18 mouse cellular contexts compared by ENCODE assay signal in the genomic region with DNA sequence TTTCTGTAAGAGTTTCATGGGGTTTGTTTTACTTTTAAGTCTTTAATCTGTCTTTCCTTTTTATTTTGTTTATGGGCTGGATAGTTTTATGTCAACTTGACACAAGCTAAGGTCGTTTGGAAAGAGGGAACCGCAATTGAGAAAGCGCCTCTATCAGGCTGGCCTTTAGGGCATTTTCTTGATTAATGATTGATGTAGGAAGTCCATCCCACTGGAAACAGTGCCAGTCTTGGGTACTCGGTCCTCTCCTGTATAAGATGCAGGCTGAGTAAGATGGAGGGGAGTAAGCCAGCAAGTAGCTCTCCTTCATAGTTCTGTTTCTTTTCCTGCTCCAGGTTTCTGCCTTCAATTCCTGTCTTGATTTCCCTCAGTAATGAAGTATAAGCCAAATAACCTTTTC.
DNase-seq lines count a peak whose midpoint lies in the region; ATAC-seq and TF ChIP-seq lines count a peak whose summit lies in the region.
"Had no signal": no experiment of that assay in that cellular context is flagged by ENCODE, and none has a peak within 500 bp of the region (broad histone marks: within the 10 kb centered on the region; RNA-seq: fewer than 3 reads in every experiment).

No protein-coding gene starts in this region.

- H3K79me2 ChIP-seq in liver, adult 2 months (ENCODE audit: control insufficient read depth, insufficient read depth, low read length) = no peaks in the 10 kb centered on the region

- no peaks in the 10 kb centered on the region for H3K9me3 ChIP-seq in kidney, embryonic 15.5 days (replicated peaks)
- H3K9me3 ChIP-seq in liver, embryonic 11.5 days (ENCODE audit: control insufficient read depth, low read length) = no peaks in the 10 kb centered on the region
- H3K9me3 ChIP-seq: embryonic facial prominence, embryonic 13.5 days; forebrain, embryonic 12.5 days; hindbrain, embryonic 15.5 days had no signal

- no peaks in the 10 kb centered on the region for H3K27me3 ChIP-seq in kidney, embryonic 15.5 days
- no peaks in the 10 kb centered on the region for H3K27me3 ChIP-seq in liver, adult 2 months (ENCODE audit: control insufficient read depth, insufficient read depth, low read length)
- no peaks in the 10 kb centered on the region for H3K27me3 ChIP-seq in liver, embryonic 11.5 days (replicated peaks; ENCODE audit: control insufficient read depth, insufficient read depth, low read length)
- H3K27me3 ChIP-seq: CH12.LX; embryonic facial prominence, embryonic 13.5 days; forebrain, embryonic 12.5 days; heart, embryonic 12.5 days; hindbrain, embryonic 15.5 days had no signal

- TF ChIP-seq POLR2A in liver, adult 2 months (IDR thresholded peaks at IDR 0.05; ENCODE audit: extremely low read depth, insufficient read depth, low read length) = no peak

- no peak for TF ChIP-seq CTCF in liver, adult 2 months (IDR thresholded peaks at IDR 0.05; ENCODE audit: low read depth, low read length)

- H3K36me3 ChIP-seq in kidney, embryonic 15.5 days = no peaks in the 10 kb centered on the region
- no peaks in the 10 kb centered on the region for H3K36me3 ChIP-seq in liver, adult 2 months (ENCODE audit: control insufficient read depth, insufficient read depth, low read length)
- H3K36me3 ChIP-seq in liver, embryonic 11.5 days (ENCODE audit: control insufficient read depth, insufficient read depth, low read length) = no peaks in the 10 kb centered on the region
- H3K36me3 ChIP-seq: embryonic facial prominence, embryonic 13.5 days; forebrain, embryonic 12.5 days; heart, embryonic 12.5 days; hindbrain, embryonic 15.5 days had no signal

- no peak for ATAC-seq in kidney, embryonic 15.5 days (replicated peaks; ENCODE audit: low FRiP score)
- ATAC-seq in liver, embryonic 11.5 days (replicated peaks; ENCODE audit: low FRiP score) = no peak
- ATAC-seq: forebrain, embryonic 16.5 days had no signal

- no peak overlapping the region for H3K4me2 ChIP-seq in kidney, embryonic 15.5 days
- no peak overlapping the region for H3K4me2 ChIP-seq in liver, embryonic 11.5 days
- H3K4me2 ChIP-seq: embryonic facial prominence, embryonic 13.5 days; forebrain, embryonic 12.5 days; heart, embryonic 12.5 days; hindbrain, embryonic 15.5 days had no signal

- H3K4me3 ChIP-seq in kidney, embryonic 15.5 days (replicated peaks) = no peak overlapping the region
- no peak overlapping the region for H3K4me3 ChIP-seq in liver, adult 2 months (ENCODE audit: insufficient read depth, low read depth, low read length)
- H3K4me3 ChIP-seq in liver, embryonic 11.5 days (ENCODE audit: low read depth, low read length) = no peak overlapping the region
- H3K4me3 ChIP-seq: embryonic facial prominence, embryonic 13.5 days; forebrain, embryonic 12.5 days; heart, embryonic 12.5 days; hindbrain, embryonic 15.5 days had no signal

- peaks cover 52% of the 10 kb centered on the region for H3K4me1 ChIP-seq in kidney, embryonic 15.5 days
- H3K4me1 ChIP-seq in liver, adult 2 months (ENCODE audit: control insufficient read depth, insufficient read depth, low read length) = peaks cover 4% of the 10 kb centered on the region
- H3K4me1 ChIP-seq in liver, embryonic 11.5 days (replicated peaks; ENCODE audit: control insufficient read depth, insufficient read depth, low read length) = peaks cover 6% of the 10 kb centered on the region

- peak; percentile 8 for DNase-seq in adrenal gland, postnatal 14 days
- no peak for DNase-seq in adrenal gland, postnatal 25 days
- peak; percentile 21 for DNase-seq in kidney, adult 18-20 months
- peak; percentile 89 for DNase-seq in liver, adult 2 months (ENCODE audit: extremely low read depth, low read depth, low spot score)
- no peak for DNase-seq in liver, embryonic 11.5 days (ENCODE audit: low spot score)
- DNase-seq in kidney, postnatal 36 days = peak; percentile 48 to 63
- no peak for DNase-seq in lung, postnatal 10 days
- DNase-seq: cerebellum, adult 18-20 months; cerebellum, adult 9-11 months; cerebellum, postnatal 36 days; gastrocnemius, postnatal 14 days had no signal

- no peak overlapping the region for H3K27ac ChIP-seq in kidney, embryonic 15.5 days
- H3K27ac ChIP-seq in liver, adult 2 months (replicated peaks; ENCODE audit: insufficient read depth, low read depth, low read length) = no peak overlapping the region
- no peak overlapping the region for H3K27ac ChIP-seq in liver, embryonic 11.5 days (ENCODE audit: low read depth, low read length)
- H3K27ac ChIP-seq: embryonic facial prominence, embryonic 13.5 days; forebrain, embryonic 12.5 days; hindbrain, embryonic 15.5 days had no signal

- WGBS in kidney, embryonic 15.5 days = 33% methylated on average over 4 of the region's 4 CpGs
- 19% methylated on average over 4 of the region's 4 CpGs for WGBS in liver, adult 2 months
- WGBS in liver, embryonic 11.5 days = 61% methylated on average over 4 of the region's 4 CpGs

- no peak overlapping the region for H3K9ac ChIP-seq in kidney, embryonic 15.5 days
- no peak overlapping the region for H3K9ac ChIP-seq in liver, adult 2 months (ENCODE audit: low read depth, low read length)
- no peak overlapping the region for H3K9ac ChIP-seq in liver, embryonic 11.5 days (ENCODE audit: low read depth, low read length)
- H3K9ac ChIP-seq: embryonic facial prominence, embryonic 13.5 days; forebrain, embryonic 12.5 days; heart, embryonic 12.5 days; hindbrain, embryonic 15.5 days had no signal

Comparison
In these comparisons a context has a peak if more than half of its experiments do, and no peak if none do; other contexts are left out.
1. DNase-seq: peak in adrenal gland, postnatal 14 days (single experiment), kidney, adult 18-20 months (single experiment), liver, adult 2 months (single experiment) and kidney, postnatal 36 days (2 of 2); none in adrenal gland, postnatal 25 days (single experiment), liver, embryonic 11.5 days (single experiment) and lung, postnatal 10 days (single experiment).